Mouse (Mus musculus): ENCODE data around the gene Kcnk4.
"Not testable (repeated sequence)": the region's sequence is repeated elsewhere in the genome, so short reads cannot be mapped to it uniquely, and the experiment has no call there.

Gene Kcnk4

GRCm38 (mm10) chr19:6921647-6922567, 12.4 kb downstream of the Kcnk4 start, which contains the start of gene Esrra:
Gene Esrra, minus strand, starts transcription at chr19:6921813.
- in situ Hi-C loops (cut with MboI; ENCODE audit: low pct_unique_long_range_greater_than_20kb in 1 of 2, low sequenced_read_pairs in 2 of 2, unreplicated experiment in 1 of 2), result no loop called here

GRCm38 (mm10) chr19:6920741-6921636, 13.3 kb downstream of the Kcnk4 start:
- in situ Hi-C loops (cut with MboI; ENCODE audit: low pct_unique_long_range_greater_than_20kb in 1 of 2, low sequenced_read_pairs in 2 of 2, unreplicated experiment in 1 of 2), result no loop called here

DNA sequence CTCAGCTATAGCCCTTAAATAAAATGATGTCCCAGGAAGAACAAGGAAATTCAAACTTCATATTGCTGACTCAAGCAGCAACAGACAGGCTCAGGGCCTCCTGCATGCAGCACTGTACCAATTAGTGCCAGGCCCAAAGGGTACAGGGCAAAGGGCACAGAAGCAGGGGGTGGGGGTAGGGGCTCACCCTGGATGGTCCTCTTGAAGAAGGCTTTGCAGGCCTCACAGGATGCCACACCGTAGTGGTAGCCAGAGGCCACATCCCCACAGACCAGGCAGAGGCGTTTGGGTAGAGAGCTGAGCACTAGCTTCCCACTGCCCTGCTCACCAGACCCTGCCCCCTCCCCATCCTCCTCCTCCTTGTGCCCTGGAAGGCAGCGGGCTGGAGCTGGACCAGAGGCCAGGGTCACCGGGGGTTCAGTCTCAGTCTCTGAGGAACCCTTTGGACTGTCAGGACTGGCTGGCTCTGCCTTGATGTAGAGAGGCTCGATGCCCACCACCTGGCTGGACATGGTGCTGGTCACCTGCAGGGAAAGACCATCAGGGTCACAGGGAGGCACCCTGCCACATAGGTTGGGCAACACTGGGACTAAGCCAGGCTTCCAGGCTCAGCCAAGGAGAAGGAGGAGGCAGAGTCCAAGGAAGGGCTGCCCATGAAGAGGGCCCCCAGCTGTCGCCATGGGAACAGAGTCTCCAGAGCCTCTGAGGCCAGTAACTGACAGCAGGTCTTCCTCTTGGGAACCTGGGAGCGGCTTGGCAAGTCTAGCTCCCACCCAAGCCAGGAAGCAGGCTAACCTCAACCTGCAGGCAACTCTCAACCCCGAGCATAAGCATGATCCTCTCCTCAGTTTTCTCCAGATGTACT, 14.2 kb downstream of the Kcnk4 start:
- in situ Hi-C loops (cut with MboI; ENCODE audit: low pct_unique_long_range_greater_than_20kb in 1 of 2, low sequenced_read_pairs in 2 of 2, unreplicated experiment in 1 of 2), result no loop called here

DNA sequence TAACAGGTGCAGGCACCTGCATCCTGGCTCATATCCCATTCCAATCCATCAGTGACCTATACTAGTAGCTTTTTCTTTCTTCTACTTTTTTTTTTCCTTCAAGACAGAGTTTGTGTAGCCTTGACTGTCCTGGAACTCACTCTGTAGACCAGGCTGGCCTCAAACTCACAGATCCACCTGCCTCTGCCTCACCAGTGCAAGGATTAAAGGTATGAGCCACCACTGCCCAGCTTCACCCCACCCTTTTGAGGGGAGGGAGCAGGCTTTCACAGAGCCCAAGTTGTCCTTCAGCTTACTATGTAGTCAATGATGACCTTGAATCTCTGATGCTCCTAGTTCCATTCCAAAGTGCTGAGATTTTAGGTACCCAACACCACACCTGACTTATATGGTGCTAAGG, 14.9 kb downstream of the Kcnk4 start:
- in situ Hi-C loops (cut with MboI; ENCODE audit: low pct_unique_long_range_greater_than_20kb in 1 of 2, low sequenced_read_pairs in 2 of 2, unreplicated experiment in 1 of 2), result no loop called here

- in situ Hi-C loops (cut with MboI; ENCODE audit: low pct_unique_long_range_greater_than_20kb in 1 of 2, low sequenced_read_pairs in 2 of 2, unreplicated experiment in 1 of 2), result no loop called here
These were observed 16.0 kb downstream of the Kcnk4 start for GRCm38 (mm10) chr19:6918321-6918720.

DNA sequence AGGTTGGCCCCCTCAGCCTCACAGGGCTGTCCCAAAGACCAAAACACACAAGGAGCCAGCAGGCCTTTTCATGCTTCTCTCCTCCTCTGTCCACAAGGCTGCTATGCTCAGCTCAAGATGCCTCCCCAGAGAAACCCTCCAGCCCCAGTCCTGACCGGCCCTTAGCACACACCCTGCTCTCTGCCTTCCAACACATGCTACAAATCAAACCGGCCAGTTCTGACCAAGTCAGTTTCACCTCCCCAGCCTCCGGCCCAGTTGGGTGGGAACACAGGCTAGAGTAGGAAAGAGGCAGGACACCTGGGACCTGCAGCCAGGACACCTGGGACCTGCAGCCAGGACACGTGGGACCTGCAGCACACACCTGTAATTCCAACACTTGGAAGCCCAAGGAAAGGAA, 17.8 kb downstream of the Kcnk4 start:
- in situ Hi-C loops (cut with MboI; ENCODE audit: low pct_unique_long_range_greater_than_20kb in 1 of 2, low sequenced_read_pairs in 2 of 2, unreplicated experiment in 1 of 2), result no loop called here

- in situ Hi-C loops (cut with MboI; ENCODE audit: low pct_unique_long_range_greater_than_20kb in 1 of 2, low sequenced_read_pairs in 2 of 2, unreplicated experiment in 1 of 2), result no loop called here
These were observed 19.0 kb downstream of the Kcnk4 start for GRCm38 (mm10) chr19:6915276-6915675.

DNA sequence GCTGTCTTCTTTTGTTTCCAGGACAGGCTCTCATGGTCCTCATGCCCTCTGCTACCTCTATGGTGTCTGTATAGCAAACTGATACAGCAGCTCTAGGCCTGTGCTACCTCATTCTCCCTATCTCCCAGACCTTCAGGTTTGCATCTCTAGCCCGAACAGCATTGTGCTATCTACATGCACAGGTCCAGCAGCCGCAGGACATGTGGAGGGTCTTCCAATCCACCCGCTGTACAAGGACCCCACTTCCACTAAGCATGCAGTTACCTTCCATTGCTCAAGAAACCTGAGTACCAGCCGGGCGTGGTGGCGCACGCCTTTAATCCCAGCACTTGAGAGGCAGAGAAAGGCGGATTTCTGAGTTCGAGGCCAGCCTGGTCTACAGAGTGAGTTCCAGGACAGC, 19.8 kb downstream of the Kcnk4 start:
- in situ Hi-C loops (cut with MboI; ENCODE audit: low pct_unique_long_range_greater_than_20kb in 1 of 2, low sequenced_read_pairs in 2 of 2, unreplicated experiment in 1 of 2), result no loop called here

GRCm38 (mm10) chr19:6913991-6914390, 20.3 kb downstream of the Kcnk4 start:
- in situ Hi-C loops (cut with MboI; ENCODE audit: low pct_unique_long_range_greater_than_20kb in 1 of 2, low sequenced_read_pairs in 2 of 2, unreplicated experiment in 1 of 2), result no loop called here

- in situ Hi-C loops (cut with MboI; ENCODE audit: low pct_unique_long_range_greater_than_20kb in 1 of 2, low sequenced_read_pairs in 2 of 2, unreplicated experiment in 1 of 2), result no loop called here
These were observed 21.3 kb downstream of the Kcnk4 start for GRCm38 (mm10) chr19:6913036-6913435.

- in situ Hi-C loops (cut with MboI; ENCODE audit: low pct_unique_long_range_greater_than_20kb in 1 of 2, low sequenced_read_pairs in 2 of 2, unreplicated experiment in 1 of 2), result no loop called here
These were observed 21.9 kb downstream of the Kcnk4 start for GRCm38 (mm10) chr19:6912205-6912970.

DNA sequence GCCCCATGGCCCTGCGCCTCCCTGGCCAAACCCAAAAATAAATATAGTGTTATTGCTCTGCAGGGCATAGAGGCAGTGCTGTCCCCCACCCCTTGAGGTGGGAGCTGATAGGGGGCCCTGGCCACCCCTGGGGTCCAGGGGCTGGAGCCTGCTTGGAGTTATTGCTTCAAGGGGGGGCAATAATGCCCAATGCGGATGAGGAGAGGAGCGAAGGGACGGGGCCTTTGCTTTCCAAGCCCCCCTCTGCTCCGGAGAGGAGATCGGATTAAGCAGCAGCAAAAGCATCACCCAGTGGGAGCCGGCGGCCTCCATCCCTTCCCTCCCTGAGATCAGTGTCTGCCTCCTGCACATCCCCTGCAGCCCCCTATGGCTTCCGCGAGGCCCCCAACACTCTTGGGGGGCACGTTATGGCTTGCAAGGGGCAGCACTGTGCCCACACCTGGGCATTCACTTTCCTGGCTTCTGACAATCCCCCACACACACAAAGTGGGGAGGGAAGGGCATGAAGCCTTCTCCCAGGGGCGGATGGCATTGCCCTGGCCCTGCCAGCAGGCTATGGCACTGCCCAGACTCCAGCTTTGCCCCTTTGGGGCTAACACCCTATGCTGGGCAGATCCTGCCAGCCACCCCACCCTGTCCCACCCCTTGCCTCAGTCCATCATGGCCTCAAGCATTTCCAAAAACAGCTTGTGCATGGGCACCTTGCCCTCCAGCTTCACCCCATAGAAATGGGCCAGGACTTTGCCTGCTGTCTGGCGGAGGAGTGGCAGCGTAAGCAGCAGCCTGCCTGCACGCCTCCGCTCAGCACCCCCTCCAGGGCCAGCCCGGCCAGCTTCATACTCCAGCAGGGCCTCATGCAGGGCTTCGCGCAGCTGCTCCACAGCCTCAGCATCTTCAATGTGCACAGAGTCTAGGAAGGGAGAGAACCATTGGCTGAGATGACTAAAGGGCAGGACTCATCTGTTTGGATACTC, 22.9 kb downstream of the Kcnk4 start:
- in situ Hi-C loops (cut with MboI; ENCODE audit: low pct_unique_long_range_greater_than_20kb in 1 of 2, low sequenced_read_pairs in 2 of 2, unreplicated experiment in 1 of 2), result no loop called here

GRCm38 (mm10) chr19:6910306-6910705, 24.0 kb downstream of the Kcnk4 start:
- in situ Hi-C loops (cut with MboI; ENCODE audit: low pct_unique_long_range_greater_than_20kb in 1 of 2, low sequenced_read_pairs in 2 of 2, unreplicated experiment in 1 of 2), result not testable (repeated sequence)

DNA sequence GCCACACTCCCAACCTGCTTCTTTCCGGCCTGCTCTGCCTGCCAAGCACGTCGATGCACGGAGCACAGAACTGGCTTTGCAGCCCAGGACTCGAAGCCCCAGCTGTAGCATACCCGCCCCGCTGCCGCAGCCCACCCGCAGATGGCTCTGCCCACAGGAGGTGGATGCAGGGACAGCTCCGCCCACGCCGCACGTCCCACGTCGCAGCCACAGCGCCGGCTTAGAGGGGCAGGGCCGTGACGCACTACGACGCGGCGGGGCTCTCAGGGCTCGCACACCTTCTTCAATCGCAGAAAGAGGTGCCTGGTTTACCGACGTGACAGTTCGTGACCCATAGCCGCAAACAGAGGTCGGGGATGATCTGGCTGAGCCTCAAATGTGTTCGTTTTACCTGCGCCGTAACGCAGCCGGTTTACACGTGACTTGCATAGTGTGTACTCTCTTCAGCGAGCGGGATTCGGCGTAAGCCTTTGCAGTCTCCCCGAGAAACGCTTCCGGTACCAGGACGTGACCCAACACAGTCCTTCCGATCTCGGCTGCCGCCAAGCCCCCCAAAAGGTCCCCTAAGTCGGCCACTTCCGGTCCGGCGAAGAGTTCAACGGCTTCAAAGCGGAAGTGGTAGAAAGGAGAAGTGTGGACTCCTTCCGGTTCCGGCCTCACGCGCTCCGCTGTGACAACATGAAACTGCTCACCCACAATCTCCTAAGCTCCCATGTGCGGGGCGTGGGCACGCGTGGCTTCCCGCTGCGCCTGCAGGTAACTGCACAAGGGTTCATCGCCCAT, 24.6 kb downstream of the Kcnk4 start, which contains the start of the genes Trmt112 and Prdx5:
Gene Trmt112, plus strand, starts transcription at position 192 of the 783 bp plus-strand sequence.
Gene Prdx5, minus strand, starts transcription at position 600 of the 783 bp plus-strand sequence.
- in situ Hi-C loops (cut with MboI; ENCODE audit: low pct_unique_long_range_greater_than_20kb in 1 of 2, low sequenced_read_pairs in 2 of 2, unreplicated experiment in 1 of 2), result no loop called here

- in situ Hi-C loops (cut with MboI; ENCODE audit: low pct_unique_long_range_greater_than_20kb in 1 of 2, low sequenced_read_pairs in 2 of 2, unreplicated experiment in 1 of 2), result no loop called here
These were observed 25.3 kb downstream of the Kcnk4 start for GRCm38 (mm10) chr19:6909021-6909420.

Measured in mouse embryonic stem cell (cell line).